Mouse (Mus musculus): ENCODE results near the gene Brix1.

DNA sequence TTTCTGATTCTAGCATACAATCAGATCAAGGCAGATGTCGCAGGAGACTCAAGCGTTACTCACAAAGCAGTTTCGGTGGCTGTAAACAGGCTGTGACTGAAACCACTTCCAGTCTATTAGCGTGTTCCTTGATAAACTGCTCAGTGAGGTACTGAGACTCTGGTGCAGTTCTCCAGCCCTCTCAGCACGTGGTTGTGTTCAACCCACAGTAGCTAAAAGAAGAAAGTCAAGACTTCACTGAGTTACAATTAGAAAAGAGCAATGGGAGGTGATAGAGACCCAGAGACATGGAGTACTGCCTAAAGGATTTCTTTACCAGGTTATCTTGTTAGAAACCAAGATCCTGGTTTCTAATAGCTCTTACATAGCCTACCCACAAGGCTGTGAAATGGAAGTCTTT, 13.8 kb upstream of the Brix1 start:
- TF ChIP-seq CTCF (IDR thresholded peaks at IDR 0.05; ENCODE audit: low read depth) (no peak), EP300 (IDR thresholded peaks at IDR 0.05; ENCODE audit: low read depth) (no peak)
